Mouse (Mus musculus) G1E (cell line): ENCODE measurements around the gene B4galnt2. TPM values are rescaled to one million over a fixed set of nuclear protein-coding genes. Genes with fewer than 3 reads are reported as not detected.

Source experiments
- ATAC-seq: 2 replicates; pipeline ENCODE4 v1.8.0; 2016; ENCODE audit warnings: mild to moderate bottlenecking; ENCODE audit not compliant: insufficient number of reproducible peaks, poor library complexity, low FRiP score, severe bottlenecking; ENCODE audit errors: extremely low read depth
- DNase-seq: peaks from one replicate; pipeline ENCODE4 v3.0.0; 2012; ENCODE audit warnings: low spot score
- H3K27me3 ChIP-seq: 2 replicates; pipeline ENCODE4 v1.6.1; 2012; ENCODE audit warnings: mild to moderate bottlenecking, low read length, inconsistent platforms; ENCODE audit not compliant: insufficient read depth
- H3K36me3 ChIP-seq: replicated peaks from 2 replicates; pipeline ENCODE3; 2012; ENCODE audit warnings: mild to moderate bottlenecking, inconsistent platforms
- H3K4me1 ChIP-seq: 2 replicates; pipeline ENCODE4 v1.6.1; 2012; ENCODE audit warnings: low read depth, low read length, inconsistent platforms, mixed read lengths; ENCODE audit not compliant: insufficient read depth
- H3K4me3 ChIP-seq: 2 replicates; pipeline ENCODE4 v1.5.1; 2012; ENCODE audit warnings: low read depth, mild to moderate bottlenecking, inconsistent platforms, low read length, moderate library complexity, mixed read lengths
- H3K9me3 ChIP-seq: replicated peaks from 2 replicates; pipeline ENCODE4 v1.6.1; 2012; ENCODE audit warnings: inconsistent platforms
- CTCF ChIP-seq: IDR thresholded peaks from 2 replicates; pipeline ENCODE4 v1.5.1; 2012; ENCODE audit warnings: low read depth, low read length, inconsistent platforms, mixed read lengths
- GATA1 ChIP-seq: IDR thresholded peaks from 2 replicates; pipeline ENCODE4 v1.6.1; 2012; ENCODE audit warnings: borderline replicate concordance, low read length, inconsistent platforms, mixed read lengths
- GATA2 ChIP-seq: IDR thresholded peaks from 2 replicates; pipeline ENCODE4 v1.6.1; 2012; ENCODE audit warnings: low read depth, low read length, inconsistent platforms, borderline replicate concordance
- POLR2AphosphoS5 ChIP-seq: IDR thresholded peaks from 2 replicates; pipeline ENCODE4 v1.6.1; 2012; ENCODE audit warnings: low read depth, low read length, inconsistent platforms; ENCODE audit not compliant: insufficient replicate concordance
- TAL1 ChIP-seq: conservative IDR thresholded peaks from 2 replicates; pipeline ENCODE4 v1.6.1; 2012; ENCODE audit warnings: low read depth, low read length, inconsistent platforms, mixed read lengths
- polyA plus RNA-seq: library from polyadenylated mRNA; stranded (reverse); fragments of >175 nt; gene quantifications from 2 replicates; pipeline ENCODE4 v1.2.3, GENCODE M21; 2012
- total RNA-seq, 2 experiments: library from RNA; stranded (forward) in 1 of 2; stranded (reverse) in 1 of 2; fragments of 200-1000 nt in 1 of 2; fragments of >200 nt in 1 of 2; fragmentation: Nextera tagmentation in 1 of 2; gene quantifications; 2 replicates each; pipeline ENCODE4 v1.2.3; 2014 to 2017

B4galnt2 gene
- total and polyA plus RNA-seq, 3 experiments = 0.05 TPM; not detected in 2

- DNase-seq (peak; percentile 39), ATAC-seq (no peak)
- peaks cover 16% of the 10 kb centered on the region for H3K36me3 ChIP-seq
- no peak for TF ChIP-seq TAL1
- no peak for TF ChIP-seq CTCF
- no peak for TF ChIP-seq GATA2
- peaks cover 78% of the 10 kb centered on the region for H3K4me1 ChIP-seq
- H3K27me3 ChIP-seq = no peaks in the 10 kb centered on the region
- H3K4me3 ChIP-seq = peak overlapping the region; percentile 70; the same call in 1 of the 2 replicates
- H3K9me3 ChIP-seq = no peaks in the 10 kb centered on the region
Observed at GRCm38 (mm10) chr11:95842953-95843352, 71.7 kb downstream of the B4galnt2 start.

GRCm38 (mm10) chr11:95842074-95842681 is 72.5 kb downstream of the B4galnt2 start, which contains the start of gene Abi3:
Abi3 (minus strand) TSS chr11:95842476.
- no peaks in the 10 kb centered on the region for H3K9me3 ChIP-seq
- TF ChIP-seq GATA2 = no peak
- TF ChIP-seq TAL1 = no peak
- TF ChIP-seq POLR2AphosphoS5 = no peak
- TF ChIP-seq CTCF = no peak
- TF ChIP-seq GATA1 = no peak
- H3K36me3 ChIP-seq = peaks cover 22% of the 10 kb centered on the region
- H3K4me3 ChIP-seq = peak within 1 kb of the TSS; percentile 70
- DNase-seq (peak; percentile 73), ATAC-seq (peak; percentile 38)
- peaks cover 86% of the 10 kb centered on the region for H3K4me1 ChIP-seq
- H3K27me3 ChIP-seq = no peaks in the 10 kb centered on the region

- H3K4me1 ChIP-seq = peaks cover 92% of the 10 kb centered on the region
- H3K27me3 ChIP-seq = no peaks in the 10 kb centered on the region
- ATAC-seq = no peak
Observed at GRCm38 (mm10) chr11:95841498-95841830, 73.2 kb downstream of the B4galnt2 start.

GRCm38 (mm10) chr11:95840694-95841497 is 73.8 kb downstream of the B4galnt2 start:
- Histone ChIP-seq H3K9me3 (no peaks in the 10 kb centered on the region), H3K4me3 (peak overlapping the region; percentile 70), H3K4me1 (peaks cover 96% of the 10 kb centered on the region), H3K27me3 (no peaks in the 10 kb centered on the region), H3K36me3 (peaks cover 34% of the 10 kb centered on the region)
- TF ChIP-seq GATA1 (no peak), CTCF (no peak), TAL1 (no peak), POLR2AphosphoS5 (no peak), GATA2 (no peak)
- DNase-seq (no peak), ATAC-seq (no peak)

More at GRCm38 (mm10) chr11:95841498-95841830, 73.2 kb downstream of the B4galnt2 start:
- H3K4me3 ChIP-seq = peak overlapping the region; percentile 70
- H3K36me3 ChIP-seq = peaks cover 29% of the 10 kb centered on the region
- H3K9me3 ChIP-seq = no peaks in the 10 kb centered on the region
- no peak for DNase-seq
- TF ChIP-seq GATA2 (no peak), GATA1 (no peak), CTCF (no peak), TAL1 (no peak), POLR2AphosphoS5 (no peak)

GRCm38 (mm10) chr11:95838999-95839868 is 75.5 kb downstream of the B4galnt2 start:
- H3K36me3 ChIP-seq = peaks cover 35% of the 10 kb centered on the region
- no peak for DNase-seq
- H3K9me3 ChIP-seq = no peaks in the 10 kb centered on the region

GRCm38 (mm10) chr11:95838598-95838997 is 76.1 kb downstream of the B4galnt2 start:
- ATAC-seq (no peak), DNase-seq (no peak)
- TF ChIP-seq TAL1 (no peak), CTCF (no peak), GATA2 (no peak), POLR2AphosphoS5 (no peak), GATA1 (no peak)
- Histone ChIP-seq H3K4me1 (peaks cover 97% of the 10 kb centered on the region), H3K27me3 (no peaks in the 10 kb centered on the region), H3K9me3 (no peaks in the 10 kb centered on the region), H3K36me3 (peaks cover 35% of the 10 kb centered on the region), H3K4me3 (no peak overlapping the region)

More at GRCm38 (mm10) chr11:95838999-95839868, 75.5 kb downstream of the B4galnt2 start:
- Histone ChIP-seq H3K4me1 (peaks cover 97% of the 10 kb centered on the region), H3K4me3 (no peak overlapping the region), H3K27me3 (no peaks in the 10 kb centered on the region)
- no peak for TF ChIP-seq GATA1
- no peak for TF ChIP-seq TAL1
- no peak for TF ChIP-seq POLR2AphosphoS5
- TF ChIP-seq GATA2 = no peak
- no peak for TF ChIP-seq CTCF
- no peak for ATAC-seq
